In the genomic region with DNA sequence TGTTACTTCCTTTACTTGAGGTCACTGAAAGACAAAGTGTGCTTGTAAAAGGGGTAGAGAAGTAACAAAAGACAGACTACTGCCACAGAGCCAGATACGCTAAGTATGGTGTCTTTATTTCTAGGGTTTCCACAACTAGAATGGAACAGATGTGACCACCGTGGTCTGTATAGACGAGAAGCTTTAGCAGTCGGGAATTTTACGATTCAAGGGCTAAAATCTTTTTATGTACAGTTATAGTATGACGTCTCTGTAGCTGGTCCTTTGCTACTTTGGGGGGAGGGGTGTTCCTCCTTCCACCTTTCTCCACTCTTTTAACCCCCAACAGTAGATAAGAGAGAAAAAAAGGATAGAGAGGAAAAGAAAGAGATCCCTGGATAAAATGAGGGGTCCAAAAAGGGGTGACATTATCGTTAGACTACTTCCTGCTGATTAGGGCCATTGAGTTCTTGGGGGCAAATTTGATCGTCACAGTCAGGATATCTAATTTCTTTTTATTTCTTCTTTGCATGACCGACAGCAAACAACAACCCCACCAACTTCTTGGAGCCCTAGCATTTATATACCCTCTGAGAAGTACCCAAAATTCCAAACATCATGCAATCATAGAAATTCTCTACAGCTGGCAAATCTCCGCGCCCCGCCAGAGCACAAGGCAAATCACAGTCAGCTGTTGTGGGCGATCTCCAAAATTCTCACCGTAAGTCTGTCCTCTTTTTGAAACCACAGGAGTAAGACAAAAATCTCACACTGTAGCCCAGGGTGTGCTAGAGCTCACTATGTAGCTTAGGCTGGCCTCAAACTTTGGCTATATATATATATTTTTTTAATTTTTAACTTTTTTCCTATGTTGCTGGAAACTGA, we compare ENCODE assay signal across 11 mouse cellular contexts. TPM values are rescaled to one million over a fixed set of nuclear protein-coding genes. Genes with fewer than 3 reads are reported as not detected.
DNase-seq lines count a peak whose midpoint lies in the region; ATAC-seq and TF ChIP-seq lines count a peak whose summit lies in the region.
"Had no signal": no experiment of that assay in that cellular context is flagged by ENCODE, and none has a peak within 500 bp of the region (broad histone marks: within the 10 kb centered on the region; RNA-seq: fewer than 3 reads in every experiment).

No protein-coding gene starts in this region.

- intact Hi-C loops in heart, adult 2 months (cut with DNase I): no loop called here
- intact Hi-C loops in heart, postnatal 36 days (cut with DNase I): no loop called here

- H3K27ac ChIP-seq in heart, adult 2 months: peak overlapping the region; percentile 76
- peak overlapping the region; percentile 73 for H3K27ac ChIP-seq in lung, embryonic 16.5 days (ENCODE audit: low read length)
- peak overlapping the region; percentile 60; the same call in 1 of the 2 replicates for H3K27ac ChIP-seq in intestine, postnatal 0 days (ENCODE audit: low read depth, low read length)
- no peak overlapping the region for H3K27ac ChIP-seq in midbrain, postnatal 0 days (ENCODE audit: low read depth, low read length)
- H3K27ac ChIP-seq: hindbrain, postnatal 0 days had no signal

- peak overlapping the region; percentile 50 for H3K4me3 ChIP-seq in heart, adult 2 months
- H3K4me3 ChIP-seq in lung, embryonic 16.5 days (ENCODE audit: low read length): no peak overlapping the region
- no peak overlapping the region for H3K4me3 ChIP-seq in intestine, postnatal 0 days (ENCODE audit: low read depth, low read length)
- H3K4me3 ChIP-seq in midbrain, postnatal 0 days (ENCODE audit: low read depth, low read length): no peak overlapping the region

- H3K4me1 ChIP-seq in heart, adult 2 months (ENCODE audit: control insufficient read depth, insufficient read depth, low read length): peaks cover 6% of the 10 kb centered on the region
- H3K4me1 ChIP-seq in lung, embryonic 16.5 days (replicated peaks; ENCODE audit: control insufficient read depth, insufficient read depth, low read length): peaks cover 12% of the 10 kb centered on the region
- 0 out of 2 replicates have a peak, but pooled peaks cover 3% of the 10 kb centered on the region for H3K4me1 ChIP-seq in intestine, postnatal 0 days (replicated peaks; ENCODE audit: control insufficient read depth, insufficient read depth, low read length)
- H3K4me1 ChIP-seq in midbrain, postnatal 0 days (ENCODE audit: insufficient read depth, low read length): peaks cover 3% of the 10 kb centered on the region; the same call in 1 of the 2 replicates

- TF ChIP-seq POLR2A in heart, adult 2 months (IDR thresholded peaks at IDR 0.05; ENCODE audit: insufficient read depth, low read depth, low read length): no peak

- no peaks in the 10 kb centered on the region for H3K9me3 ChIP-seq in lung, embryonic 16.5 days (ENCODE audit: control insufficient read depth, low read length)
- no peaks in the 10 kb centered on the region for H3K9me3 ChIP-seq in intestine, postnatal 0 days (ENCODE audit: control insufficient read depth)
- H3K9me3 ChIP-seq in midbrain, postnatal 0 days (ENCODE audit: low read length): no peaks in the 10 kb centered on the region

- no peak for DNase-seq in heart, adult 2 months
- no peak for DNase-seq in heart, postnatal 36 days
- no peak for DNase-seq in lung, adult 18-20 months
- peak; percentile 42 for DNase-seq in splenic B cell, adult 2 months (ENCODE audit: low read depth, low spot score)
- no peak for DNase-seq in midbrain, postnatal 0 days (ENCODE audit: low spot score)
- DNase-seq in left cerebral cortex, adult 18-20 months (ENCODE audit: low spot score in 2 of 2): no peak
- DNase-seq: cerebellum, postnatal 25 days had no signal

- H3K36me3 ChIP-seq in heart, adult 2 months (ENCODE audit: control insufficient read depth, insufficient read depth, low read length): peaks cover 4% of the 10 kb centered on the region; the same call in 1 of the 2 replicates
- H3K36me3 ChIP-seq in lung, embryonic 16.5 days (ENCODE audit: control insufficient read depth, insufficient read depth, low read length): no peaks in the 10 kb centered on the region
- H3K36me3 ChIP-seq in intestine, postnatal 0 days (ENCODE audit: control insufficient read depth, insufficient read depth): no peaks in the 10 kb centered on the region
- no peaks in the 10 kb centered on the region for H3K36me3 ChIP-seq in splenic B cell, adult 2 months (ENCODE audit: control insufficient read depth, insufficient read depth, low read length, poor library complexity, severe bottlenecking)
- no peaks in the 10 kb centered on the region for H3K36me3 ChIP-seq in midbrain, postnatal 0 days (ENCODE audit: insufficient read depth, low read length)

- no peak for TF ChIP-seq CTCF in heart, adult 2 months (IDR thresholded peaks at IDR 0.05)
- TF ChIP-seq CTCF in intestine, postnatal 0 days (IDR thresholded peaks at IDR 0.05; ENCODE audit: low read depth): no peak
- TF ChIP-seq CTCF in midbrain, postnatal 0 days (IDR thresholded peaks at IDR 0.05): no peak

- 64% methylated on average over 14 of the region's 14 CpGs for WGBS in heart, adult 2 months
- WGBS in lung, embryonic 16.5 days: 74% methylated on average over 14 of the region's 14 CpGs
- 64% methylated on average over 14 of the region's 14 CpGs for WGBS in intestine, postnatal 0 days
- 90% methylated on average over 14 of the region's 14 CpGs for WGBS in midbrain, postnatal 0 days

- 0 out of 2 replicates have a peak, but pooled peaks have one; percentile 9 for ATAC-seq in lung, embryonic 16.5 days (ENCODE audit: low read depth)
- ATAC-seq in intestine, postnatal 0 days: no peak
- no peak for ATAC-seq in midbrain, postnatal 0 days (ENCODE audit: low FRiP score)
- ATAC-seq: forebrain, embryonic 14.5 days; hindbrain, postnatal 0 days had no signal

- no peaks in the 10 kb centered on the region for H3K79me2 ChIP-seq in heart, adult 2 months (replicated peaks; ENCODE audit: control insufficient read depth, insufficient read depth, low read length)

- TF ChIP-seq EP300 in heart, adult 2 months (IDR thresholded peaks at IDR 0.05; ENCODE audit: insufficient read depth, low read depth, low read length): no peak

- H3K4me2 ChIP-seq in lung, embryonic 16.5 days (ENCODE audit: low read depth, low read length): no peak overlapping the region
- peak overlapping the region; percentile 83 for H3K4me2 ChIP-seq in intestine, postnatal 0 days (replicated peaks; ENCODE audit: low read depth)
- no peak overlapping the region for H3K4me2 ChIP-seq in midbrain, postnatal 0 days (ENCODE audit: low read depth, low read length, poor library complexity, severe bottlenecking)

- H3K9ac ChIP-seq in heart, adult 2 months (ENCODE audit: low read depth, low read length): peak overlapping the region; percentile 77; the same call in 1 of the 2 replicates
- no peak overlapping the region for H3K9ac ChIP-seq in lung, embryonic 16.5 days (ENCODE audit: low read length)
- no peak overlapping the region for H3K9ac ChIP-seq in intestine, postnatal 0 days (ENCODE audit: low read depth, low read length)
- no peak overlapping the region for H3K9ac ChIP-seq in midbrain, postnatal 0 days (replicated peaks; ENCODE audit: low read length, poor library complexity, severe bottlenecking)

- H3K27me3 ChIP-seq in heart, adult 2 months (ENCODE audit: control insufficient read depth, insufficient read depth, low read length): no peaks in the 10 kb centered on the region
- H3K27me3 ChIP-seq in lung, embryonic 16.5 days (ENCODE audit: control insufficient read depth, insufficient read depth, low read depth, low read length): no peaks in the 10 kb centered on the region
- no peaks in the 10 kb centered on the region for H3K27me3 ChIP-seq in intestine, postnatal 0 days (replicated peaks; ENCODE audit: control insufficient read depth, insufficient read depth, low read length)
- H3K27me3 ChIP-seq in splenic B cell, adult 2 months (ENCODE audit: control insufficient read depth, insufficient read depth, low read length, poor library complexity, severe bottlenecking): no peaks in the 10 kb centered on the region
- no peaks in the 10 kb centered on the region for H3K27me3 ChIP-seq in midbrain, postnatal 0 days (ENCODE audit: insufficient read depth, low read length)

RNA-seq across cellular contexts. Expression of a gene that starts 0.8 kb away (rescaled TPM):
- total RNA-seq in heart, adult 2 months (2021): 100 to 1,000 TPM; 194 to 199 TPM
- polyA plus RNA-seq in heart, adult 2 months (2012; rRNA removed): 51.6 and 110 TPM in 2 replicates
- total RNA-seq in heart, postnatal 36 days (2021): 100 to 1,000 TPM; 203 to 210 TPM
- 302 and 330 TPM in 2 replicates for polyA plus RNA-seq in lung, embryonic 16.5 days (2015; fragmentation: Nextera tagmentation; extraction: Ambion mirVana)
- 321 and 331 TPM in 2 replicates for polyA plus RNA-seq in intestine, postnatal 0 days (2015; fragmentation: Nextera tagmentation; extraction: Ambion mirVana)
- total RNA-seq in midbrain, postnatal 0 days (2014; rRNA removed): 94.0 and 117 TPM in 2 replicates
- polyA plus RNA-seq in midbrain, postnatal 0 days (2015; fragmentation: Nextera tagmentation; extraction: Ambion mirVana): 202 and 245 TPM in 2 replicates
- 100 to 1,000 TPM; 137 to 141 TPM for total RNA-seq in left cerebral cortex, adult 18-20 months (2021)
